Mouse (Mus musculus): ENCODE data around the gene Rgcc. TPM values are rescaled to one million over a fixed set of nuclear protein-coding genes. Genes with fewer than 3 reads are reported as not detected.

The Rgcc gene
- polyA plus RNA-seq, 1 experiment from 2014 or later = 3.0 TPM

- TF ChIP-seq CTCF (IDR thresholded peaks at IDR 0.05) = no peak
- ChIA-PET POLR2A (no interaction called here), CTCF (interaction anchor here (1.0 kb wide), 1 partner anchor 14 kb away, joined by 3 read pairs; no protein-coding TSS in a partner anchor)
- ATAC-seq = no peak
- H3K27me3 ChIP-seq = no peaks in the 10 kb centered on the region
- in situ Hi-C loops (cut with MboI; ENCODE audit: low pct_unique_long_range_greater_than_20kb) = no loop called here
- no peak for DNase-seq (ENCODE audit: low read depth, low spot score)
Measured at GRCm38 (mm10) chr14:79293119-79293780, 8.2 kb downstream of the Rgcc start.

GRCm38 (mm10) chr14:79291629-79292028 lies 9.8 kb downstream of the Rgcc start:
- no peaks in the 10 kb centered on the region for H3K27me3 ChIP-seq
- DNase-seq (ENCODE audit: low read depth, low spot score) = no peak
- no peak for ATAC-seq
- in situ Hi-C loops (cut with MboI; ENCODE audit: low pct_unique_long_range_greater_than_20kb) = no loop called here
- ChIA-PET POLR2A (no interaction called here), CTCF (interaction anchor here (1.6 kb wide), 1 partner anchor 21 kb away, joined by 3 read pairs; no protein-coding TSS in a partner anchor)
- no peak for TF ChIP-seq CTCF (IDR thresholded peaks at IDR 0.05)

- ChIA-PET POLR2A (no interaction called here), CTCF (no interaction called here)
- no peaks in the 10 kb centered on the region for H3K27me3 ChIP-seq
- ATAC-seq (no peak), DNase-seq (ENCODE audit: low read depth, low spot score) (no peak)
- in situ Hi-C loops (cut with MboI; ENCODE audit: low pct_unique_long_range_greater_than_20kb) = no loop called here
- no peak for TF ChIP-seq CTCF (IDR thresholded peaks at IDR 0.05)
Measured at GRCm38 (mm10) chr14:79290683-79291425, 10.6 kb downstream of the Rgcc start.

- in situ Hi-C loops (cut with MboI; ENCODE audit: low pct_unique_long_range_greater_than_20kb) = no loop called here
- no peak for TF ChIP-seq CTCF (IDR thresholded peaks at IDR 0.05)
- no peaks in the 10 kb centered on the region for H3K27me3 ChIP-seq
- POLR2A ChIA-PET = no interaction called here
- CTCF ChIA-PET = interaction anchor here (2.2 kb wide), 1 partner anchor 15 kb away, joined by 6 read pairs; no protein-coding TSS in a partner anchor
- ATAC-seq = no peak
- DNase-seq (ENCODE audit: low read depth, low spot score) = no peak
Measured at GRCm38 (mm10) chr14:79289909-79290308, 11.5 kb downstream of the Rgcc start.

- TF ChIP-seq CTCF (IDR thresholded peaks at IDR 0.05) = peak; percentile 45
- DNase-seq (ENCODE audit: low read depth, low spot score) (no peak), ATAC-seq (no peak)
- ChIA-PET CTCF (interaction anchor here (2.2 kb wide), 1 partner anchor 13 kb away, joined by 6 read pairs; no protein-coding TSS in a partner anchor), POLR2A (no interaction called here)
- in situ Hi-C loops (cut with MboI; ENCODE audit: low pct_unique_long_range_greater_than_20kb) = no loop called here
- no peaks in the 10 kb centered on the region for H3K27me3 ChIP-seq
Measured at GRCm38 (mm10) chr14:79288280-79288679, 13.2 kb downstream of the Rgcc start.

GRCm38 (mm10) chr14:79287251-79287863 lies 14.1 kb downstream of the Rgcc start:
- ChIA-PET POLR2A (interaction anchor here (0.7 kb wide), 1 partner anchor 163 kb away, joined by 3 read pairs; no protein-coding TSS in a partner anchor), CTCF (no interaction called here)
- no peak for TF ChIP-seq CTCF (IDR thresholded peaks at IDR 0.05)
- ATAC-seq (no peak), DNase-seq (ENCODE audit: low read depth, low spot score) (no peak)
- no peaks in the 10 kb centered on the region for H3K27me3 ChIP-seq
- in situ Hi-C loops (cut with MboI; ENCODE audit: low pct_unique_long_range_greater_than_20kb) = no loop called here

GRCm38 (mm10) chr14:79285549-79285948 lies 15.9 kb downstream of the Rgcc start:
- ATAC-seq (no peak), DNase-seq (ENCODE audit: low read depth, low spot score) (no peak)
- POLR2A ChIA-PET = no interaction called here
- CTCF ChIA-PET = interaction anchor here (1.2 kb wide), 1 partner anchor 8 kb away, joined by 4 read pairs; no protein-coding TSS in a partner anchor
- in situ Hi-C loops (cut with MboI; ENCODE audit: low pct_unique_long_range_greater_than_20kb) = no loop called here
- no peak for TF ChIP-seq CTCF (IDR thresholded peaks at IDR 0.05)
- no peaks in the 10 kb centered on the region for H3K27me3 ChIP-seq

GRCm38 (mm10) chr14:79284616-79285015 lies 16.8 kb downstream of the Rgcc start:
- in situ Hi-C loops (cut with MboI; ENCODE audit: low pct_unique_long_range_greater_than_20kb) = no loop called here
- H3K27me3 ChIP-seq = no peaks in the 10 kb centered on the region
- TF ChIP-seq CTCF (IDR thresholded peaks at IDR 0.05) = no peak
- ATAC-seq = no peak
- CTCF ChIA-PET = interaction anchor here (1.2 kb wide), 1 partner anchor 7 kb away, joined by 4 read pairs; no protein-coding TSS in a partner anchor
- DNase-seq (ENCODE audit: low read depth, low spot score) = no peak
- POLR2A ChIA-PET = no interaction called here

- H3K27me3 ChIP-seq = no peaks in the 10 kb centered on the region
- ATAC-seq (no peak), DNase-seq (ENCODE audit: low read depth, low spot score) (no peak)
- POLR2A ChIA-PET = no interaction called here
- TF ChIP-seq CTCF (IDR thresholded peaks at IDR 0.05) = no peak
- CTCF ChIA-PET = no interaction called here
- in situ Hi-C loops (cut with MboI; ENCODE audit: low pct_unique_long_range_greater_than_20kb) = no loop called here
Measured at GRCm38 (mm10) chr14:79283952-79284351, 17.5 kb downstream of the Rgcc start.

GRCm38 (mm10) chr14:79281894-79282553 lies 19.4 kb downstream of the Rgcc start:
- ChIA-PET POLR2A (interaction anchor here (0.6 kb wide), 1 partner anchor 31 kb away, joined by 4 read pairs; no protein-coding TSS in a partner anchor), CTCF (no interaction called here)
- H3K27me3 ChIP-seq = no peaks in the 10 kb centered on the region
- ATAC-seq (no peak), DNase-seq (ENCODE audit: low read depth, low spot score) (no peak)
- in situ Hi-C loops (cut with MboI; ENCODE audit: low pct_unique_long_range_greater_than_20kb) = no loop called here
- no peak for TF ChIP-seq CTCF (IDR thresholded peaks at IDR 0.05)
